Mouse (Mus musculus) ES-Bruce4 (cell line): ENCODE measurements around the gene Dnaaf3.
"Not testable (repeated sequence)": the region's sequence is repeated elsewhere in the genome, so short reads cannot be mapped to it uniquely, and the experiment has no call there.

Experiments
- CTCF ChIP-seq: IDR thresholded peaks from one replicate; pipeline ENCODE4 v1.8.1; 2011; ENCODE audit warnings: low read depth, low read length
- POLR2A ChIP-seq: IDR thresholded peaks from one replicate; pipeline ENCODE4 v1.8.1; 2011; ENCODE audit warnings: low read length; ENCODE audit not compliant: insufficient read depth

DNA sequence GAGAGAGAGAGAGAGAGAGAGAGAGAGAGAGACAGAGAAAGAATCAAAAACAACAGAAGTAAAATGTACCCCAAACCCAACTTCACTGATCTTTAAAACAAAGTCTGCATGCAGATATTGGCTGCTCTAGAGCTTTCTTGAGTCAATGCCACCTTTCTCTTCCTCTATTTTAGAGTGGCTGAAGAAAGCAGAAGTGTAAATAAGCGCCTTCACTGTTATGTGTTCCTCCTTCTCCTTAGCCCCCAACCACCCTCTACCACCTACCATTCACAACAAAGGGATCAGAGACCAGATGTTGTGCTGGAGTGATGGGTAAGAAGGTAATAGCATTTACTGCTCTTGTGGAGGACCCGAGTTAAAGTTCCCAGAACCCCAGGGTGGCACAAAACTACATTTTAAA, 40.1 kb upstream of the Dnaaf3 start:
- not testable (repeated sequence) for TF ChIP-seq CTCF, POLR2A
